Mouse (Mus musculus) hindbrain, embryonic 14.5 days (tissue): ENCODE data around the gene Borcs5. TPM values are rescaled to one million over a fixed set of nuclear protein-coding genes. Genes with fewer than 3 reads are reported as not detected.

ENCODE experiments used
- ATAC-seq: fragments of 200-750 bp; cut with Nextera tagmentation; 2 replicates; pipeline ENCODE4 v1.8.0; 2017; ENCODE audit warnings: moderate number of reproducible peaks, mild to moderate bottlenecking, moderate TSS enrichment, moderate library complexity; ENCODE audit not compliant: low FRiP score
- DNase-seq: peaks from one replicate; pipeline ENCODE4 v3.0.0-alpha.2; 2015; ENCODE audit warnings: low spot score
- H3K27ac ChIP-seq: fragments of 300-500 bp; sonication (generic); 2 replicates; pipeline ENCODE4 v1.5.1; 2014; ENCODE audit warnings: mild to moderate bottlenecking, moderate library complexity
- H3K27me3 ChIP-seq: fragments of 300-500 bp; sonication (generic); 2 replicates; pipeline ENCODE4 v1.6.1; 2014; ENCODE audit warnings: mild to moderate bottlenecking, low read length, mixed read lengths; ENCODE audit not compliant: control insufficient read depth, insufficient read depth
- H3K36me3 ChIP-seq: fragments of 300-500 bp; sonication (generic); replicated peaks from 2 replicates; pipeline ENCODE4 v1.6.1; 2014; ENCODE audit not compliant: control insufficient read depth, insufficient read depth
- H3K4me1 ChIP-seq: fragments of 300-500 bp; sonication (generic); replicated peaks from 2 replicates; pipeline ENCODE4 v1.6.1; 2014; ENCODE audit warnings: antibody characterized with exemption, low read length, mixed read lengths; ENCODE audit not compliant: control insufficient read depth, insufficient read depth
- H3K4me2 ChIP-seq: fragments of 300-500 bp; sonication (generic); replicated peaks from 2 replicates; pipeline ENCODE4 v1.6.1; 2014; ENCODE audit warnings: mild to moderate bottlenecking, moderate library complexity
- H3K4me3 ChIP-seq: fragments of 300-500 bp; sonication (generic); replicated peaks from 2 replicates; pipeline ENCODE4 v1.5.1; 2014; ENCODE audit warnings: mild to moderate bottlenecking, low read length
- H3K9ac ChIP-seq: fragments of 300-500 bp; sonication (generic); 2 replicates; pipeline ENCODE4 v1.6.1; 2014
- H3K9me3 ChIP-seq: fragments of 300-500 bp; sonication (generic); 2 replicates; pipeline ENCODE4 v1.6.1; 2016; ENCODE audit warnings: low read length; ENCODE audit not compliant: control insufficient read depth
- WGBS: fragments of 180-500 bp; shearing (Covaris S2); extraction: QIAGEN DNeasy Blood & Tissue Kit; methylation state at CpG from one replicate; pipeline ENCODE4 v1.1.7; 2014; 5-methylcytosine and 5-hydroxymethylcytosine counted together
- polyA plus RNA-seq: library from polyadenylated mRNA; unstranded; fragments of >200 nt; fragmentation: Nextera tagmentation; extraction: Ambion mirVana; gene quantifications from 2 replicates; pipeline ENCODE4 v1.2.1, GENCODE M21; 2014

Gene Borcs5
- polyA plus RNA-seq, 1 experiment from 2014 or later: 42.6 TPM

- H3K4me2 ChIP-seq: no peak overlapping the region
- ATAC-seq: no peak
- H3K4me1 ChIP-seq: no peaks in the 10 kb centered on the region
- no peak overlapping the region for H3K9ac ChIP-seq
- H3K27me3 ChIP-seq: no peaks in the 10 kb centered on the region
- no peak overlapping the region for H3K27ac ChIP-seq
- no peak for DNase-seq
- H3K9me3 ChIP-seq: no peaks in the 10 kb centered on the region
- H3K4me3 ChIP-seq: no peak overlapping the region
- 81% methylated on average over 14 of the region's 14 CpGs for WGBS
- no peaks in the 10 kb centered on the region for H3K36me3 ChIP-seq
Observed at GRCm38 (mm10) chr6:134621552-134621949, 17.8 kb upstream of the Borcs5 start.

GRCm38 (mm10) chr6:134625431-134625830, 13.9 kb upstream of the Borcs5 start:
- H3K36me3 ChIP-seq: no peaks in the 10 kb centered on the region
- no peaks in the 10 kb centered on the region for H3K9me3 ChIP-seq
- no peak overlapping the region for H3K9ac ChIP-seq
- no peak overlapping the region for H3K4me2 ChIP-seq
- WGBS: 65% methylated on average over 12 of the region's 12 CpGs
- H3K27me3 ChIP-seq: no peaks in the 10 kb centered on the region
- ATAC-seq (no peak), DNase-seq (no peak)
- H3K4me1 ChIP-seq: no peaks in the 10 kb centered on the region
- no peak overlapping the region for H3K4me3 ChIP-seq
- no peak overlapping the region for H3K27ac ChIP-seq

DNA sequence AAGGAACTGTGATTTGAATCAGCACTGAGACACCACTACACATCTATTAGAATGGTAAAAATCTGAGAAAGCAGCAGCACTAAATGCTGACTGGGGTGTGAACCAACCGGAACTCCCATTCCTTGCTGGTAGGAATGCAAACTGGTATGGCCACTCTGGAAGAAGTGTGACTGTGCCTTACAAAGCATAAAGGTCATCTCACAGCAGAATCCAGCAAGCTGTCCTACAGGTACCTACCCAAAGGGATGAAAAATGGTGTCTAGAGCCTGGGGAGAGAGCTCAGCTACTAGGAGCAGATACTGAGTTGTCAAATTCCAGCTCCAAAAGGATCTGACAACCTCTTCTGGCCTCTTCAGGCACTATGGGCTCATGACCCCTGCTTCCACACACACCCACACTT, 12.7 kb upstream of the Borcs5 start:
- Histone ChIP-seq H3K9ac (no peak overlapping the region), H3K36me3 (no peaks in the 10 kb centered on the region), H3K9me3 (no peaks in the 10 kb centered on the region), H3K4me1 (no peaks in the 10 kb centered on the region), H3K4me2 (no peak overlapping the region), H3K27me3 (peaks cover 5% of the 10 kb centered on the region; the same call in 1 of the 2 replicates), H3K27ac (no peak overlapping the region), H3K4me3 (no peak overlapping the region)
- ATAC-seq (no peak), DNase-seq (no peak)
- WGBS: 97% methylated on average over 1 of the region's 1 CpGs

- no peak overlapping the region for H3K4me3 ChIP-seq
- no peak overlapping the region for H3K27ac ChIP-seq
- H3K9me3 ChIP-seq: no peaks in the 10 kb centered on the region
- H3K9ac ChIP-seq: no peak overlapping the region
- no peaks in the 10 kb centered on the region for H3K36me3 ChIP-seq
- peaks cover 21% of the 10 kb centered on the region for H3K27me3 ChIP-seq
- H3K4me2 ChIP-seq: no peak overlapping the region
- peaks cover 8% of the 10 kb centered on the region for H3K4me1 ChIP-seq
- ATAC-seq (no peak), DNase-seq (no peak)
- 79% methylated on average over 9 of the region's 9 CpGs for WGBS
Observed at GRCm38 (mm10) chr6:134630447-134630846, 8.9 kb upstream of the Borcs5 start.

DNA sequence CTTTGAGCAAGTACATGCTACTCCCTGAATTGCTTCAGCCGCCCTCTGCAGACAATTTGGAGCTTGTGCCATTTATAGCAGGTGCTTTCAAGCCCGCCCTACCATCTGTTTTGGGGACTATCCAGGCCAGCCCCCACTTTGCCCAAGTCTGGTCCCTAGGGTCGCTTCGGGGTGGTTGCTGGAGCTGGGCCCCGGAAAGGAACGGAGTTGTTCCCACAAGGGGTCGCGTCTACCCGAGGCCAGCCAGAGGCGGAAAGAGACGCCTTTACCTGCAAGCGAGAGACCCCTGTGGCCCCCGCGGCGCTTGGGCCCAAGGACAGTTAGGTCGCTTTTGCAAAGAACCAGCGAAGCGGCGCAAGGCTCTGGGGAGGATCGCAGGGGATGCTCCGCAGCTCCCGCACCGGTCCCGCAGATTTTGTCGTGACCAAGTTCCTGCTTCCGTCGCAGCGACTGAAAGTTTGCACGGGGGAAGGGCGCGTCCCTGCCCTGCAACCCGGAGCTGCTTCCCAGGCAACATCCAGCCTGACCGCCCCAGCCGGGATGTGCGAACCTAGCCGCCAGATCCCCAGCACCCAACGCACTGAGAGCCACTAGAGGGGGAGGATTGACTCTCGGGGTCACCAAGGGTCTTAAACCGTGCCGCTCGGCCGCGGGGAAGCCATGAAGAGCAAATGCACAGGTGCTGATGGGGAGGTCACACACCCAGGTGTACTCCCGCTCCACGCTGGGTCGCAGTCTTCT, 7.2 kb upstream of the Borcs5 start, which contains the start of gene Mansc1:
TSS of gene Mansc1 (minus strand) at position 542 of the 741 bp plus-strand sequence.
- Histone ChIP-seq H3K27ac (no peak within 1 kb of the TSS), H3K4me1 (peaks cover 8% of the 10 kb centered on the region), H3K36me3 (no peaks in the 10 kb centered on the region), H3K27me3 (peaks cover 21% of the 10 kb centered on the region), H3K4me2 (peak within 1 kb of the TSS; percentile 92), H3K4me3 (peak within 1 kb of the TSS; percentile 44), H3K9me3 (no peaks in the 10 kb centered on the region), H3K9ac (peak within 1 kb of the TSS; percentile 56)
- ATAC-seq: peak; percentile 43; the same call in 1 of the 2 replicates
- DNase-seq: peak; percentile 28
- WGBS: 1% methylated on average over 46 of the region's 46 CpGs

GRCm38 (mm10) chr6:134632756-134633155, 6.6 kb upstream of the Borcs5 start:
- Histone ChIP-seq H3K36me3 (no peaks in the 10 kb centered on the region), H3K27ac (no peak overlapping the region), H3K9me3 (no peaks in the 10 kb centered on the region), H3K27me3 (peaks cover 21% of the 10 kb centered on the region), H3K4me3 (peak overlapping the region; percentile 44), H3K4me2 (peak overlapping the region; percentile 92), H3K4me1 (peaks cover 8% of the 10 kb centered on the region), H3K9ac (peak overlapping the region; percentile 56)
- no peak; the same call in 1 of the 2 replicates for ATAC-seq
- WGBS: 42% methylated on average over 5 of the region's 5 CpGs
- no peak for DNase-seq

DNA sequence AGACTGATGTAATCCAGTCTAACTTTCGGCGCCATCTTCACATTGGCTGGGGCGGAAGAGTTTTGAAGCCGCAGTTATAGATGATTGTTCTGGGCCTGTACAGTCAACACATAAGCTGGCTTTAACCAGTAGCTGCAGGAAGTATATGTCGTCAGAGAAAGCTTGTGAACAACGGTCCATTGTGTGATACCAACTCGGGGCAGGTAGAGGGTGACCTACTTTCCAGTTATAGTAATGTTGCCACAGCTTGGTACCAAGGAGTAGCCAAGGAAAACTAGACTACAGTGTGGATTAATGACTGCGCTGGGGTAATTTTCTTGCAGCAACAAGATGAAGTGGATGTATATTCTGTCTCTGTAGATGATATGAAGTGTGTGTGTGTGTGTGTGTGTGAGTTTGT, 5.8 kb upstream of the Borcs5 start:
- Histone ChIP-seq H3K4me3 (no peak overlapping the region), H3K4me2 (no peak overlapping the region), H3K27ac (no peak overlapping the region), H3K4me1 (peaks cover 8% of the 10 kb centered on the region), H3K27me3 (peaks cover 21% of the 10 kb centered on the region), H3K9me3 (no peaks in the 10 kb centered on the region), H3K9ac (no peak overlapping the region), H3K36me3 (no peaks in the 10 kb centered on the region)
- WGBS: 92% methylated on average over 8 of the region's 8 CpGs
- DNase-seq (no peak), ATAC-seq (no peak)

DNA sequence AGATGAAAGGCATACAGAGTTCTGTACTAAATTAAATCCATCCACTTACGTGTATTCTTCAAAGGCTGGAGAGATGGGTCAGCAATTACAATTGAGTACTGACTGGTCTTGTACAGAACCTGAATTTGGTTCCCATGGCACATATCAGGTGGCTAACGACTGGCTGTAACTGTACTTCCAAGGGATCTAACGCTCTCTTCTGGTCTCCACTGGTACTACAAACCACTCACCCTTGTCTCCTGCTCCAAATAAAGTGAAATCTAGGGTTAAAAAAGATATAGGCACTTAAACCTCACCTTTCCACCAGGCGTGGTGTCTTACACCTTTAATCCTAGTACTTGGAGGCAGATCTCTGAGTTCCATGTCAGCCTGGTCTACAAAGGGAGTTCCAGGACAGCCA, 2.8 kb upstream of the Borcs5 start:
- H3K4me3 ChIP-seq: no peak overlapping the region
- peaks cover 9% of the 10 kb centered on the region for H3K4me1 ChIP-seq
- ATAC-seq (no peak), DNase-seq (no peak)
- H3K9ac ChIP-seq: no peak overlapping the region
- WGBS: 65% methylated on average over 4 of the region's 4 CpGs
- H3K27me3 ChIP-seq: peaks cover 17% of the 10 kb centered on the region
- no peak overlapping the region for H3K27ac ChIP-seq
- no peak overlapping the region for H3K4me2 ChIP-seq
- no peaks in the 10 kb centered on the region for H3K9me3 ChIP-seq
- no peaks in the 10 kb centered on the region for H3K36me3 ChIP-seq

- 94% methylated on average over 1 of the region's 1 CpGs for WGBS
- Histone ChIP-seq H3K4me1 (peaks cover 10% of the 10 kb centered on the region), H3K4me3 (no peak overlapping the region), H3K27ac (no peak overlapping the region), H3K36me3 (peaks cover 6% of the 10 kb centered on the region; the same call in 1 of the 2 replicates), H3K9ac (no peak overlapping the region), H3K27me3 (no peaks in the 10 kb centered on the region), H3K9me3 (no peaks in the 10 kb centered on the region), H3K4me2 (no peak overlapping the region)
- DNase-seq (no peak), ATAC-seq (no peak)
Observed at GRCm38 (mm10) chr6:134639900-134640299, 590 bp downstream of the Borcs5 start.
